Comparison of ENCODE assay signal across 13 mouse cellular contexts in the genomic region with DNA sequence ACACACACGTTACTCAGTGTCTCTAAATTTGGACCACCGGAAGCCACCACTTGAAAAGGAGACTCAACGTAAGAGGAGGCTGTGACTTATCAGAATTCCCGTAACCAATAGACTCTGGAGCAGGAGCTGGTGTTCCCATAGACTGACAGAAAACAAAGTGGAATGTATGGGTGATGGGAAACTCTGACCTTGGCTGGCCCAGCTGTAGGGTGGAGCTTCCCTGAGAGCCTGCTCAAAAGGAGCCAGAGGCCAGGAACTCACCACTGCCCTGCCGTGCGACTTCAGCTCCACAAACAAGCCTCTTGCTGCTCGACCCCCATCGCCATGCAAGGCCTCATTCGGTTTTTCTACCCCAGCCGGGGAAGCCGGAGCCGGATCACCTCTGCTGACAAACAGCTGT. TPM values are rescaled to one million over a fixed set of nuclear protein-coding genes. Genes with fewer than 3 reads are reported as not detected.
DNase-seq lines count a peak whose midpoint lies in the region; ATAC-seq and TF ChIP-seq lines count a peak whose summit lies in the region.
"Had no signal": no experiment of that assay in that cellular context is flagged by ENCODE, and none has a peak within 500 bp of the region (broad histone marks: within the 10 kb centered on the region; RNA-seq: fewer than 3 reads in every experiment).

No protein-coding gene starts in this region.

- ATAC-seq in kidney, postnatal 0 days (replicated peaks; ENCODE audit: low FRiP score, low read depth): no peak

- no peaks in the 10 kb centered on the region for H3K9me3 ChIP-seq in kidney, postnatal 0 days (replicated peaks; ENCODE audit: low read length)

- WGBS in kidney, postnatal 0 days: 61% methylated on average over 12 of the region's 12 CpGs
- WGBS in small intestine, adult 2 months: 74% methylated on average over 12 of the region's 12 CpGs

- H3K4me1 ChIP-seq in kidney, postnatal 0 days (replicated peaks; ENCODE audit: insufficient read depth, low read length): peaks cover 11% of the 10 kb centered on the region; the same call in 1 of the 2 replicates
- H3K4me1 ChIP-seq in small intestine, adult 2 months (ENCODE audit: control insufficient read depth, insufficient read depth, insufficient read length, low read length): peaks cover 2% of the 10 kb centered on the region

- peak overlapping the region; percentile 38; the same call in 1 of the 2 replicates for H3K27ac ChIP-seq in kidney, postnatal 0 days
- peak overlapping the region; percentile 85 for H3K27ac ChIP-seq in small intestine, adult 2 months (ENCODE audit: insufficient read depth, low read depth, low read length)
- H3K27ac ChIP-seq: left cerebral cortex, adult 2 months; macrophage had no signal

- no peak for TF ChIP-seq CTCF in kidney, postnatal 0 days (IDR thresholded peaks at IDR 0.05; ENCODE audit: low read depth)
- TF ChIP-seq CTCF in small intestine, adult 2 months (IDR thresholded peaks at IDR 0.05; ENCODE audit: extremely low read depth, insufficient read length, insufficient replicate concordance, low read depth, low read length): no peak

- DNase-seq in adrenal gland, adult (ENCODE audit: inconsistent age in 2 of 2, low spot score in 1 of 2): peak; percentile 31 to 64
- no peak for DNase-seq in adrenal gland, postnatal 14 days
- DNase-seq in kidney, postnatal 0 days (ENCODE audit: low spot score): peak; percentile 40
- no peak for DNase-seq in kidney, postnatal 14 days
- DNase-seq in heart, postnatal 4 days: peak; percentile 60
- no peak for DNase-seq in frontal cortex, postnatal 36 days (ENCODE audit: low spot score in 2 of 2)
- DNase-seq in embryo, embryonic 10 days (ENCODE audit: low spot score): no peak
- DNase-seq: cerebellum, postnatal 10 days; gastrocnemius, postnatal 14 days; right cerebral cortex, adult 18-20 months had no signal

- H3K36me3 ChIP-seq in kidney, postnatal 0 days (ENCODE audit: insufficient read depth, low read length): peaks cover 14% of the 10 kb centered on the region
- H3K36me3 ChIP-seq in small intestine, adult 2 months (ENCODE audit: control insufficient read depth, insufficient read depth, low read length): peaks cover 46% of the 10 kb centered on the region

- H3K4me3 ChIP-seq in kidney, postnatal 0 days (replicated peaks; ENCODE audit: low read depth, low read length): no peak overlapping the region
- H3K4me3 ChIP-seq in small intestine, adult 2 months (ENCODE audit: low read depth, low read length): peak overlapping the region; percentile 56
- H3K4me3 ChIP-seq: left cerebral cortex, adult 2 months had no signal

- no peak overlapping the region for H3K9ac ChIP-seq in kidney, postnatal 0 days (ENCODE audit: low read depth, low read length)

- H3K4me2 ChIP-seq in kidney, postnatal 0 days (ENCODE audit: low read length): no peak overlapping the region

- peak; percentile 33; the same call in 1 of the 2 replicates for TF ChIP-seq POLR2A in small intestine, adult 2 months (IDR thresholded peaks at IDR 0.05; ENCODE audit: low read depth, low read length)

- no peaks in the 10 kb centered on the region for H3K27me3 ChIP-seq in kidney, postnatal 0 days (ENCODE audit: insufficient read depth, low read length)
- H3K27me3 ChIP-seq in small intestine, adult 2 months (ENCODE audit: control insufficient read depth, insufficient read depth, low read length): no peaks in the 10 kb centered on the region

RNA-seq across cellular contexts. Expression of a gene that starts 38.2 kb away (rescaled TPM):
- total RNA-seq in adrenal gland, postnatal 14 days (2021): 43.6 and 50.7 TPM in 2 replicates
- 18.7 and 19.7 TPM in 2 replicates for polyA plus RNA-seq in kidney, postnatal 0 days (2015; fragmentation: Nextera tagmentation; extraction: Ambion mirVana)
- total RNA-seq in heart, postnatal 4 days (2021): 10 to 100 TPM; 47.6 to 48.8 TPM
- 16.2 and 48.2 TPM in 2 replicates for polyA plus RNA-seq in small intestine, adult 2 months (2012; rRNA removed)

Comparison
In these comparisons a context has a peak if more than half of its experiments do, and no peak if none do; other contexts are left out.
1. DNase-seq: peak in adrenal gland, adult (2 of 2), kidney, postnatal 0 days (single experiment) and heart, postnatal 4 days (single experiment); none in adrenal gland, postnatal 14 days (single experiment), kidney, postnatal 14 days (single experiment), frontal cortex, postnatal 36 days (0 of 2) and embryo, embryonic 10 days (single experiment).